Mouse (Mus musculus): ENCODE results near the gene Bnc2.

Bnc2 gene

DNA sequence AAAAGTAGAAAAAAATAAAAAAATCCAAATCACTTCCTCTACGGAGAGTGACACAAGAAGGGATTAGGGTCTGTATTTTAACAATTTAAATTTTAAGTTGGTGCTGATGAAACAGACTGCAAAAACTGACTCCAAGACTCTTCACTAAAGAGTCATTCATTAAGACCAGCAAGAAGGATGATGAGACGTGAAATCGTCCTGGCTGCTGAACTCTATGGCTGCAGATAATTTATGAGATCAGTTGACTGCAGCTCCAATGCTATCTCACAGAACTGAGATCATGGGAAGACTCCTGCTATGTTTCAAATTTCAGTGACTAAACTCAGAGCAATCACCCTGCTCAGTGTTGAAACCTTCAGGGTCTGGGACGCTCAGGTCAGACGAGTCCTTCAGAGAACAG is 345.4 kb downstream of the Bnc2 start:
- DNase-seq (ENCODE audit: low read depth, low spot score): no peak

DNA sequence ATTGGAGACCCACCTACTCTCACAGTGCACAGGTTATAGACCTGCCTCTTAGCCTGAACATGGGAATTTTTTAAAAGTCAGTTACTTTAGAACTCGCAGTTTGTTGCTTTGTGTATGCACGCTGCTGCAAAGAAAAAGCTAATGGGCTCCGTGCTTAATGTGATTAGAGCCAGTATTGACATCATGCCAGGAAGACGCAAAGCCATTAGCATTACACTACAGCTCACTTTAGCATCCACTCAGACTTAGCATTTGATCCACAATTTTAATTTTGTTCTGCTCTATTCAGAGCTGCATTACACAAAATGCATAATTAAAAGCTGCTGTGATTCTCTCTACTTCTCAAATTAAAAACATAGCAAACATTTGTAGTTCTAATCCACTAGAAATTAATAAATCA is 350.7 kb downstream of the Bnc2 start:
- no peak for DNase-seq (ENCODE audit: low read depth, low spot score)

DNA sequence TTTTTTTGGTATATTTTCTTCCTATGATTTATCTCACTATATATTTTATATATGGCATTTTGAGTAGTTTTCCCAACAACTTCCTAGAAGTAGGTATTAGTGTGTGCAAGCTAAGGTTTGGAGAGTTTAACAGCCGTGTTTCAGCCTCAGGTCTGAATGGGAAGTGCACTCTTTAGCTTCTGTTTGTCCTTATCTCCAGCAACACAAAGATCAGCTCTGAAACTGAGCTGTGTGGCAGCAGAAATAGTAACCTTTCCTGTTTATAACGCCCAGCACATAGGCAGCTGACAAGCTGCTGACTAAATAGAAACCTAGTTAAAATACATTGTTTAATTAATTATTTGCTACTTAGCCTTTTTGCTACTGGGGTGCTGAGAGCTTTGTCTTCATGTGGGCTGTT is 353.5 kb downstream of the Bnc2 start:
- no peak for DNase-seq (ENCODE audit: low read depth, low spot score)

DNA sequence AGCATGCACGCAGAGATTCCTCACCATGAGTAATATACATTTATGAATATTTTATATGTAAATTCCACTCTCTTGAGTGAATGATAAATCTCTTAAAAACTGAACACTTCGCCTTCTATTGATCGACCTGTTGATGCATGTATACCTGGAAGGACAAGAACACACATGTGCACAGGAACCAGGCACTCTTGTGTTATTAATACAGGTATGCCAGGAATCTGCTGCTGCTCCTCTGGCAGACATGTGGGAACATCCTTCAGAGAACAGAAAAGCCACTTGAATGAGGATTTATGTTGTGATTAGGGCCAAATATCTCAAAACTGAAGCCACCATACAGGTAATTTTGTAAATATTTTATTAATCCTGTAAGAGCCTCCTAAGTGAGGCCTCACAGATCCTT is 357.7 kb downstream of the Bnc2 start:
- DNase-seq (ENCODE audit: low read depth, low spot score): no peak

DNA sequence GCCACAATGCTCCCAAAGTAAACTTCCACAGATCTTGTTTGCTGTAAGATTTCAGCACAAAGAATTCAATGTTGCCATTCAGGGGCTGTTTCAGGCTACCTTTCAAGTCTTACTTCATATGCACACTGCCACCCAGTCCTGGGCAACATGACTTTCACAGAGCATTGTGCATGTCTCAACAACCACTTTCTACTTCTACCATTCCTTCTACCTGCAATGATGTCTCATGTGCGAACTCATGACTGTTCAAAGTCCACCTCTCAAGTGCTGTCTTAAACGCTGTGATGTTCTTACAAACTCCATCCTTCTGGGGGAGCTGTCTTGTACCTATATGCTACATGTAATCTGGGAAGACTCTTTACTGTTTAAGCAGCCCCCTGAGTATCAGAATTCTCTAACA is 363.7 kb downstream of the Bnc2 start:
- DNase-seq (ENCODE audit: low read depth, low spot score): no peak

DNA sequence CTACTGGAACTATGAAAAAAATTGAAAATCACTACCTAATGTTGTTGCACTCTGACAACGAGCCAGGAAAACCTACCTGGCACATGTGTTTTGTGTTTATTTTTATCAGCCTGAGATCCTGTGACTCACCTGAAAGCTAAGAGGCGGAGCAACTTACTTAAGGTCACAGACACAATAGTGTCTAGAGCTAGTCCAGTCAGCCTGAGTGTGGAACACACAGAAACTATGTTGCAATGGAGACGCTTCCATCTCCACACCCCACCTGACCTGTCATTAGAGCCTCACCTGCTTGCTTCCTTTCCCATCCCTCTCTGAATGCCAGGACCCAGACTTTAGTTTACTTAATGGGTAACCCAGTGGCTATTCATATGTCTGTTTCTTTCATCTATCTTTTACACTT is 364.2 kb downstream of the Bnc2 start:
- DNase-seq (ENCODE audit: low read depth, low spot score): no peak

DNA sequence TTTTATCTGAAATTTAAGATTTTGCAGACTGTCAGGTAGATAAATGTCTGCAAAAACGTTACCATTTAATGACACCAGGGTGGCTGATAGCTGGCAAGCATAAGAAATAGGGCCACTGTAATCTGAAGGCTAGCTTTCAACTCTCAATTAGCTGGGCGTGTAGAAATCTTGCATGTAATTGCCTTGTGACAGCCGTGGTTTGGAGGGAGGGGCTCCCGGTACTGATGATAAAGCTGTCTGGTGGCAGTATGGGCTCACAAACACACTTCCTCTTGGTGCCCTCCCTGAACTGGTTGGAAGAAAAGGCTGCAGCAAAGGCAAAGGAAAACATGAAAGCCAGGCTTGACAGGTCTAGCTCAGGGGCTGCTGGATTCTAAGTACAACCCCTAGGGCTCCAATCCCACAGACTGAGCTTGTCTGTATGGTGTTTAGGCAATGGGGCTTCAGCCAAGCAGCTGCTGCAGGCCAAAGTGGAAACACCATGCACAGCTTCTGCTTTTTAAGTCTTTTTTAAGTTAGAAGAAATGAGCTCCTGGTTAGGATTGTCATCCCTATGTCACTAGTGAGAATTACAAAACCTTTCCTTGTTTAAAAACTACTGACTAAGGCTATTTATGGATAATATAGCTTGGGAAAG is 366.7 kb downstream of the Bnc2 start:
- no peak for DNase-seq (ENCODE audit: low read depth, low spot score)

DNA sequence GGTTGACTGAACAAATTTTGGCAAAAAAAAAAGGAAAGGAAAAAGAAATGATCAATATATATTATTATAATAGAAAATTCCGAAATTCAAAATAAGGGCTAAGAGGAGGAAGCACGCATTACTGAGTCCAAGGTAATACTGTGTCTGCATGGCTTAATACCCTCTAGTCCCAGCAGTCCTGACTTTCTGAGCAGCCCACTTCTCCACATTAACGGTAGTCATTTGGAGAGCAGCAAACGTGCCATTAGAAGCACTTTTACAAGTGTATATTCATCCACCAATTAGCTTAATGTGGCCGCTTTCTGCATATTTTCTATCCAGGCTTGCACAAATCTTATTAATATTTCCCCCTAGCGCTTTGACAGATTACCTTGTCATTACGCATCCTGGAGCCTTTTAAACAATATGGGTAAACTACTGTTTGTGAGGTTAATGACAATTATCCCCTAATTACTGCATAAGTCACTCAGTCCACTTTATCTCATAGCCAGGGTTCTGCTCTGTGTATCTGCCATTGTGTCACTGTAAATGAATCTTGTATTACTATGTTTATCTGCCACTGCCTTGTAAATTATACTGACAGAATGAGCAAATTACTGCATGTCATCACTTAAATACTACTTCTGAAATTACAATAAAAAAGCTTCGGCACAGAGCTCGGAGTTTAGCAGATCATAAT is 368.0 kb downstream of the Bnc2 start:
- DNase-seq (ENCODE audit: low read depth, low spot score): no peak

DNA sequence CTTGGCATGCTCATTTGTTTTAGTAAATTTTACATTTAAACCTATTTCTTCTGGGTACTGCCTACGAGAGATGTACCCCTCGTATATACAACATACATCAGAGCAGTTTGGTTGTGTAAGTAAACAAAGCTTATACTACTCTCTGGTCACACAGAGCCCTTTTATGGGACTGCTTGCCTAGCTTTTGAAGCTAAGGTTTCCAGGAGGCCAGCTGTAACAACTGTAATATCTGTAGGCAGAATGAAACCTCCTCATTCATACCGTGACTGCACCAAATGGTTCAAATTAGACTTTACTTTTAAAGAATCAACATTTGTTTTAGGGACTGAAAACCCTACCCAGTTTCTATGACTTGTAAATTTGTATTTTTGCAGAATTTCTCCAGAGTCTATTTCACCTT is 372.1 kb downstream of the Bnc2 start:
- no peak for DNase-seq (ENCODE audit: low read depth, low spot score)

DNA sequence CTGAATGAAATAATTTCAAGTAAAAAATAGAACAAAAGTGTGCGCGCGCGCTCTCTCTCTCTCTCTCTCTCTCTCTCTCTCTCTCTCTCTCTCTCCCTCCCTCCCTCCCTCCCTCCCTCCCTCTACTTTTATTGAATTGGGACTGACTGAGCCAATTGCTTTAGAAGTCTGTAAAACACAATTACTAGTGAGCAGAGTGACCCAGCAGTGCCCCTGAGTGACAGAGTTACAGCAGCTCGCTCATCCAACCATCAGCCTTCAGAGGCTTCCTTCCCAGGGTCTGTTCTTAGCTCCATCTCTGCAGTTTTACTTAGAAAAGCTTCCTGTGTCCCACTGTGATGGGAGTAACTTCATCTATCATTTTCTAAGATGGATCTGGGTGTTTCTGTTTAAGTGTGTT is 389.9 kb downstream of the Bnc2 start:
- DNase-seq (ENCODE audit: low read depth, low spot score): no peak

DNA sequence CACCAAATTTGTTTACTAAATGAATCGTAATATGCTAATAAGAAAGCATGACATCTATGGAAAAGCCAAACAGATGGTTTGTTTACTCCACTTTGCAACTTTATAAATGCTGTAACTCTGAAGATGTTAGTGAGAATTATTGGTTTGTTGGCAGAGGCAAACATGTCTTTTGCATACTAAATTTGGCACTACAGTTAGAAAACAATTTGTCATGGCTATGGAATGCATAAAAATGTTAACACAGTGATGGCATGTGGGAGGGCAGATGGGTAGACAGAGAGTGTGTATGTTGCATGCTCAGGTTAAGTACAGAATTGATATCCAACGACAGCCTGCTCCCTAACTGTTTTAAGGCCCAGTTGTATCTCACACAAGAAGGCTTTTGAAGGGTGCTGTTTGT is 392.4 kb downstream of the Bnc2 start:
- DNase-seq (ENCODE audit: low read depth, low spot score): no peak

DNA sequence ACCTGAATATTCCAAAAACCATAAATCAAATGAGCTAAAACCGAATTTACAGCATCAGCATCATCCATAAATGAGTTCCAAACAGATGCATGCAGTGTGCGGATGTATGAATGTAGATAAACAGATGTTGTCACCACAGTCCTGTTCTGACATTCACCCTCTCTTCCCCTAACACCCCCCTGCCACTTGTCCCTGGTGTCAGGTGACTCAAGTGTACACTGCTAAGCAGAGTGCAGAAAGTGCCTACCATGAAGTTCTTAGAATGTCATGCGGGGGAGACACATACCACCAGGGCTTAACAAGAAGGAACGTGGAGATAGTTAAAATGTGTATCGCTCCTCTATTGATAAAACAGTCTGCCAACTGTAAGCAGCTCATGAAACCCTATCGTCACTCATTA is 396.9 kb downstream of the Bnc2 start:
- no peak for DNase-seq (ENCODE audit: low read depth, low spot score)

DNA sequence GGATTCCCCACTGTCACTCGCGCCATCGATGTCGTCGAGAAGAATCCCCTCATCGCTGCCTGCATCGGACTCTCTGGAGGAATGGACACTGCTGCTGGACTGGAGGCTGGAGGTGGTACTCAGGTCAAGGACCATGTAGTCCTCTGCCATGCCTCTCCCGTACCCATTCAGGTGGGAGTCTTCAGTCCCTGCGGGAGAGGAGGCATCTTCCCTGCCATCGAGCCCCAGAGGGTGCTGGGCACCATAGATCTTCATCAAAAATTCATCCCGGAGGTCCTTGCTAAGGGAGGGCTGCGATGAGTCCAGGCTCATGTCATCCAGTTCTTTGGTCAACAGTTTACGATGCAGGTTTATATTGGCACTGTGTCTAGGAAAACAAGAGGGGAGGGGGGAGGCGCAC is 399.0 kb downstream of the Bnc2 start:
- DNase-seq (ENCODE audit: low read depth, low spot score): no peak

DNA sequence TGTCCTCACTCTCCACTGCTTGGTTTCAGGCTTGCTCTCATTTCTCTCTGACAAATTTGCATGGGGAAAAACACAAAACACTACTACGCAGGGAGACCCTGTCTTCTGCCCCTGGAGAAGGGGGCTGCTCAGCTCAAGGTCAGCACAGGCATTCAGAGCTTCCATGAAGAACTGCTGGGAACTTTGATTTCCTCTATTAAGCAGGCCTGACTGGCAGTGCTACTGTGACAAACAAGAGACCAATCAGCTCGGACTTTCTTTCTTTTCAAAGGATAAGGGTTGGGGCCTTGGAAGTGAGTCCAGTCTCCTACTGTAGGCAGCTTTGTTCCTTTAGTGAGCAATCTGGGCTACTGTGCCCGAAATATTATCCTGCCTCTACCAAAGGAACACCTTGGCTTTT is 400.9 kb downstream of the Bnc2 start:
- no peak for DNase-seq (ENCODE audit: low read depth, low spot score)

DNA sequence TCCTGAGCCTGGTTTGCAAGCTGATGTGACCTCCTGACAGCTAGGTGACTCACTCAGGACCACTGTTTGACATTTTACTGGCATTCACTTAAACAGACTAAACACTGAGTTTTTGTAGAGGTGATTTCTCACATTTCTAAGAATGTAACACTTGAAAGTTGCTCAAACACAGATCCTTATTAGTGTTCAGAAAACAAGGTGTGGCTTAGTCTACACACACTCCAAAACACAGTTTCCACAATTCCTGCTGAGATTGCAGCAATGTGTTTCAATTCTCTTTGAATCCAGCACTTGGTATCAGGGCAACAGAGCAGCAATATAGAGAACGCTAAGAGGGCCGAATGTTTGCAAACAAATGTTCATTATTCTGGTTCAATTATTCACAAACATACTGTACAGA is 402.2 kb downstream of the Bnc2 start:
- DNase-seq (ENCODE audit: low read depth, low spot score): no peak

DNA sequence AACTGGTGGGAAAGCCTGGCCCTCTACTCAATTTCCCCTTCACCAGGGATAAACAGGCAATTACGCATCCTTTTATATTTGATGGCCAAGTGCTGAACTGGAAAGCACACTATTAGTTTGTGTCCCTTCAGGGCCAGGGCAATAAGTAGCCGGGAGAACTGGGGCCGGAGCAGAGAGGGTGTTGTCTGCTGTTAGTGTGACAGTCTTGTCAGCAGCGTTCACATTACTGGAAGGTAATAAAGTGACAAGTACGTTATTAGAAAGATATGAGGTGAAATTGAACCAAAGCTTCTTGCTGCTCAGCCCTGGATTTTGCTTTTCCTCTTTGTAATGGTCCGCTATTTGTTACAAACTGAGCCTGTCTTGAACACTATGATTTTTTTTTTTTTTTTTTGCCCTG is 405.2 kb downstream of the Bnc2 start:
- no peak for DNase-seq (ENCODE audit: low read depth, low spot score)

DNA sequence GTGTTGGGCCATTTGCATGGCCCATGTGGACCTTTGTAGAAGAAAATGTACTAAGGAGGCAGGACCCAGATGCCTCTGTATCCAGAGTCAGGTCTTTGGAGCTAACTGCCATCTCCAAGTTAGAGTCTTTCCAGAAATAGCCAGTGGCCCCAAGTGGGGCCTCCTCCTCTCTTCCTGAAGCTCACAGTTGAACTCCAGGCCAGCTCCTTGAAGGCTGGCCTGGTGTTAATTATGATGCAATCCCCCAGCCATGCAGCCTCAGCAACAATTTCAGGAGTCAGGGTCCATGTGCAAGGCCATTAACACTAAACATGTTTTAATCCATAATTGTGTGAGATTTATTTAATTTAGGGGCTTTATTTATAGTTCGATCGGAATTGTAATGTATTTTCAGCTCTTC is 427.7 kb downstream of the Bnc2 start:
- DNase-seq (ENCODE audit: low read depth, low spot score): no peak

DNA sequence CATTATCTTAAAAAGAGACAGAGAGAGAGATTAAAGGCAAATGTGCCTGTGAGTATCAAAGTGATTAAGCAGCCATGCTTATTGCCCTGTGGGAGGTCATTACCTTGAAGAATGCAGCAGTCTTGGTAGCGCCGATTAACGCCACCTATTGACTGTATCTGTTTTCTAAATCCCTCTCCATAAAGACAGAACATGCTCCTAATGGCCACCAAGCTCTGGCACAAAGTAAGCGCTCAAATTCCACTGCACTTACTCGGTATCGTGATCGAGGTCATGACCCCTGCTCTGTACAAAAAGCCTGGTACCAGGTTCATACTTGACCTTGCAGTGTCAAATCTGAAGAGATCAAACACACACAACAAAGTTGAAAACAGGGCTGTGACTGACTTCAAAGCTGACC is 442.7 kb downstream of the Bnc2 start:
- DNase-seq (ENCODE audit: low read depth, low spot score): no peak

DNA sequence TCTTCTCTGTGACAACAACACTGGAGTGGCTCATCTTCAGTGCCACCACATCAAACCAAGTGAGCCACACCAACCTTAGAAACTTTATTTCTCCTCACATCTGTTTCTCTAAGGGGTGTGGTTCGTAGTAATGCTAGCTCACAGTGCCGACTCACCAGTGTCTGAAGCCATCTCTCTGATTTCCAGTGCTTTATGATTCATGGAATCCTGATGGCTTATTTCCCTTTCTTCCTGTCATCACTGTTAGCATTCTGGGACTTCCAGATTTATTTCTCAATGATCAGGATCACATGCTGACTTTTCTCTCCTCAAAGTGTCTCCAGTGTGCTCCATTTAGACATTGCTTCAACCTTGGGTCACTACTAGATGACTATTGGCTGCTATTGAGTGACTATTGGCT is 443.8 kb downstream of the Bnc2 start:
- DNase-seq (ENCODE audit: low read depth, low spot score): no peak

DNA sequence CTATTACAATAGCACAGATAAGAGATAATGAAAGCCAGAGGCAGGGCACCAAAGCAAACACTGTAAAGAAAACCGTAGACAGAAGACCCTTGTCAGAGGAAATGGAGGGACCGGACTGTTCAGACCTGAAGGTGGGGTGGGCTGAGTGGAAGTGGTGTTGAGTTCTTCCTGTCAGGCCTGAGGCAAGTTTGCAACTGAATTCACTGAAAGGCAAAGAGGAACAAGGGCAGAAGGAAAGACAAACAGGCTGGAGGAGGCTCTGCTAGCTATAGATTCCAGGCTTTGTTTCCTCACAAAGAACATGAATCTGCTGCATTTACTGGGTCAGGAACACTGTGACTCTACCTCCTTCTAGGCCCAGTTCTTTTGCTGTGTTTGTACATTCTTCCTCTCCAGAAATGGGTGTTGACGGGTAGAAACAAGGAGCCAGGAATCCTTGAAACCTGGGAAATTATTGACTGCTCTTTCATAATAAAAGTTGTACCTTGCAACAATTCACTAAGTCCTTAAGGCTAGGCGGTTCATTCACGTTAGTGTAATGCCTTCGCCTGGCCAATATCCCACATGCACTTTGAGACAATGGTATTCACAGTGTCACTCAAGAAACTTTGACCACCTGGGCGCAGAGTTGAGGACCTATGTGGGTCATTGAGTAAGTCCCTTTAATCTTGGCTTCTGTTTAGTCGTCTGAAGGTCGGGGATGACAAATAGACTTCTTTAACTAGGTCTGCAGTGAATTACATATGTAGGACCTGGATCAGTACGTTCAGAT is 445.7 kb downstream of the Bnc2 start:
- DNase-seq (ENCODE audit: low read depth, low spot score): no peak

DNA sequence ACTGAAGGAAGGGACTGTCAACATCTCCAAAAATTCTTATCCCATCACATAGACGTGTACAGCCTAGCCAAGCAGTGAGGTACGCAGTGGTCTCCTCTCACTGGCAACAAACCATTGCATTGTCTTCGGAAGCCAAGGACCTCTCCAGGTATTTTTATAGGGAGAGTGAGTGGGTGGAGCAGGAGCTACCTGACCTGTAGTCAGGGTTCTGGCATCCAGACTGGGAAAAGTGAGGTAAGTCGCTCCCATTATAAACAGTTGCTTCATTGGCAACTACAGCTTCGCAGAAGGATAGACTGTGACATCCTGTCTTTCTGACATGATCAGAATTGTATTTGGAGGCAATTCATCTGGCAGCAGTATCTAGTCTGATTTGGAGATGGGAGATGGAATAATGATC is 446.5 kb downstream of the Bnc2 start:
- no peak for DNase-seq (ENCODE audit: low read depth, low spot score)

Measured in CD4-positive helper T cell, adult 2 months (primary cell).